Mouse (Mus musculus) testis, postnatal 10 days (tissue): ENCODE measurements around the gene Rps10.

Experiments
- DNase-seq: peaks from one replicate; pipeline ENCODE4 v3.0.0; 2021; ENCODE audit warnings: low spot score

The Rps10 gene

GRCm38 (mm10) chr17:27611994-27612393 lies 24.5 kb downstream of the Rps10 start:
- DNase-seq = no peak

GRCm38 (mm10) chr17:27611519-27611884 lies 25.0 kb downstream of the Rps10 start:
- DNase-seq = no peak

GRCm38 (mm10) chr17:27610679-27611518 lies 25.6 kb downstream of the Rps10 start:
- no peak for DNase-seq

GRCm38 (mm10) chr17:27609576-27609975 lies 26.9 kb downstream of the Rps10 start:
- DNase-seq = no peak

GRCm38 (mm10) chr17:27603522-27604234 lies 32.8 kb downstream of the Rps10 start:
- DNase-seq = no peak

- no peak for DNase-seq
Measured at GRCm38 (mm10) chr17:27603036-27603435, 33.4 kb downstream of the Rps10 start.

GRCm38 (mm10) chr17:27600869-27601268 lies 35.6 kb downstream of the Rps10 start:
- no peak for DNase-seq

GRCm38 (mm10) chr17:27600286-27600685 lies 36.2 kb downstream of the Rps10 start:
- no peak for DNase-seq

GRCm38 (mm10) chr17:27596376-27597190 lies 39.9 kb downstream of the Rps10 start:
- DNase-seq = no peak

- no peak for DNase-seq
Measured at GRCm38 (mm10) chr17:27595659-27596375, 40.7 kb downstream of the Rps10 start.

- no peak for DNase-seq
Measured at GRCm38 (mm10) chr17:27592565-27592910, 43.9 kb downstream of the Rps10 start.

GRCm38 (mm10) chr17:27591826-27592564 lies 44.5 kb downstream of the Rps10 start:
- DNase-seq = no peak

- no peak for DNase-seq
Measured at GRCm38 (mm10) chr17:27588231-27588630, 48.2 kb downstream of the Rps10 start.

- no peak for DNase-seq
Measured at GRCm38 (mm10) chr17:27587252-27587651, 49.2 kb downstream of the Rps10 start.

GRCm38 (mm10) chr17:27586661-27587060 lies 49.8 kb downstream of the Rps10 start:
- DNase-seq = no peak

- DNase-seq = no peak
Measured at GRCm38 (mm10) chr17:27583185-27583894, 53.1 kb downstream of the Rps10 start.
